Mouse (Mus musculus) ovary, postnatal 36 days (tissue): ENCODE measurements around the gene Hvcn1.
"Not testable (repeated sequence)": the region's sequence is repeated elsewhere in the genome, so short reads cannot be mapped to it uniquely, and the experiment has no call there.

Experiments used
- DNase-seq: peaks from one replicate; pipeline ENCODE4 v3.0.0; 2022; ENCODE audit warnings: low spot score, mixed read lengths

Hvcn1 gene

GRCm38 (mm10) chr5:122206475-122206874, at the start of gene Hvcn1:
Hvcn1 (plus strand) TSS chr5:122206804.
- no peak for DNase-seq

- peak; percentile 92 for DNase-seq
Observed at GRCm38 (mm10) chr5:122157827-122158381, 48.7 kb upstream of the Hvcn1 start, which contains the start of gene Ppp1cc. Ppp1cc (plus strand) TSS chr5:122158278.

GRCm38 (mm10) chr5:122158557-122159515, 47.8 kb upstream of the Hvcn1 start:
- DNase-seq: peak; percentile 42

- DNase-seq: no peak
Observed at GRCm38 (mm10) chr5:122163194-122163593, 43.4 kb upstream of the Hvcn1 start.

DNA sequence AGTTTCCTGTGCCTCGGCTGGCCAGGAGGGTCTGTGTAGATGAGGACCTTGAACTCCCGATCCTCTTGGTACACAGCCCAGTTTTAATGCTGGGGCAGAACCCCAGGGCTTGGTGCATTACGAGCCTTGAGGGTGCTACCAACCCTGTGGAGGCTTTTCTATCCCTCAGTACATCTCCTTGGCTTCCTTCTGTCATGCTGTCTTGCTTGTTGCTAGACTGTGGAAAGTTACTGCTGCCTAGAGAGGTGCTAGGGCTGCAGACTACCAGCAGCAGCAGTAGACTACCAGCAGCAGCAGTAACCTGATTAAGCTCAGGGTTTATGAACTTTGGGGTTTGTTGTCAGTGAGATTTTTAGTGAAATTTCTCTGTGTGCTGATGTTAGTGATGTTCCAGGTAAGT, 42.6 kb upstream of the Hvcn1 start:
- DNase-seq: no peak

DNA sequence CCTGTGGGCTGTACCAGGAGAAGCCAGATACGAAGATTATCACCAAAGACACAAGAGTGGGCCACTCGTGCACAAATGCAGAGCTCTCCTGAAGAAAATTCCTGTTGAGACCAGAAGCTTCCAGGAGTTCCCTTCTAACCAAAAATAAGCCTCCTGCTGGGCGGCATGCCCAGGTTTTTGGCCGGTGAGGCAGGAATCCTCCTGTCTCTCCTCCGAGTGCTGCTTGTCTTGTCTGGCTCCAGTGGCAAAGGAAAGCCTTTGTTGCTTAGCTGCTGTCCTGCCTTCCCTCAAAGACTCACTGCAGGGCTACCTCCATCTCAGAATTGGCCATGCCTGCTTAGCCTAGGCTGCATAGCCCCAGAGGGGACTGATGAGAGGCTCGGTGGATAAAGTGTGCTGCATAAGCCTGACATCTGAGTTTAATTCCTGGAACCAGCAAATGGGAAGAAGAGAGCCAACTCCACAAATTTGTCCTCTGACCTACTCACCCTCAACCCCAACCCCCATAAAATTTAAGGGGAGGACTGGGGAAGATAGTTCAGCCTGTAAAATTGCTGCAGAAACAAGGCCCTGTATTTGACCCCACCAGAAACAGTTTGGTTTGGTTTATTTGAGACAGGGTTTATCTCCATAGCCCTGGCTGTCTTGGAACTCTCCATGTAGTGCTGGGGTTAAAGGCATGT, 41.2 kb upstream of the Hvcn1 start:
- DNase-seq: peak; percentile 36

DNA sequence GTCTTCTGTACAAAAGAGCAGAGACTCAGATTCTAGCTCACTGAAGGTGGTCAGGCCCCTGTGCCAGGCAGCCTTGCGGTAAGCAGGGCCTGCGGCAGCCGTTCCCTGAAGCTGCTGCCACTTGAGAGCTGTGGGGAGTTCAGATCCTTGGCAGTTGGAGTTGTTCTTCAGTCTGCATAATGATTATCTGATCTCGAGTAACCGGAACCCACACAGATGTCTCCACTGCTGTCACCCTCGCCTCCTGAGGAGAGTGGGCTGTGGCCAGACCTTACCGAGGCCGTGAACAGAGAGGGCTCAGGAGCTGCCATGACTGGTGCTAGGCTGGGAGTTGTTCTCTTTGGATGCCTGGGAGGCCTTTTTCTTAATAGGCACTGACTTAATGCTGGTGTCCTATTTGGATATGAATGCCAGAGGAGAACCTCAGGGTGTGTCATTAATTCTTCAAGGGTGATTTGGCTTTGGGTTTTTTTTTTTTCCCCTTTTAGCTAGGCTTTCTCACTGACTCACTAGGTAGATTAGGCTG, 39.9 kb upstream of the Hvcn1 start:
- DNase-seq: no peak

DNA sequence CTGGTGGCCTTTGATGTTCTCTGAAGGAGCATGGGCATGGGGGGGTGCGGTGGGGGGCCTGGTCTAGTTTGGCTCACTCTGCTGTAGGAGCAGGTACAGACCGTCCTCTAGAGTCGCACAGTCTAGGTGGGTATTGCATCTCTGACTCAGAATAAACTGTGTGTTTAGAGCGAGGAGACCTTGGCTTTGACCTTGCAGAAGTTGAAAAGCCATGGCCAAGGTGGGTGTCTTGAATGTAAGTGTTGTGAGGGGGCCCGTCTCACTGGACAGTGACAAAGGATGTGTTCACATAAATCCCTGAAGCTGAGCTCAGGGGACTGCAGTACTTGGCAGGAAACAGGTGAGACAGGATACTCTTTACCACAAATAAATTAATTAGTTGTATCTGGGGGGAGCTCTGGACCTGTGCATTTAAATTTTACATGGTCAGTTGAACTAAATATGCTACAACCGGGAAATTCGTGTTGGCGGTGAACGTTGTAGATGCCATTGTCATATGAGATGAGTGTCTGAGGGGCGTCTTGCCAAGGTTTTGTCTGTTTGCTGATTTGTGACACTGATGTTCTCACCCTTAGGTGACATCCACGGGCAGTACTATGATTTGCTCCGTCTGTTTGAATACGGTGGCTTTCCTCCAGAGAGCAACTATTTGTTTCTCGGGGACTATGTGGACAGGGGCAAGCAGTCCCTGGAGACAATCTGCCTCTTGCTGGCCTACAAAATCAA, 38.1 kb upstream of the Hvcn1 start:
- DNase-seq: no peak

DNA sequence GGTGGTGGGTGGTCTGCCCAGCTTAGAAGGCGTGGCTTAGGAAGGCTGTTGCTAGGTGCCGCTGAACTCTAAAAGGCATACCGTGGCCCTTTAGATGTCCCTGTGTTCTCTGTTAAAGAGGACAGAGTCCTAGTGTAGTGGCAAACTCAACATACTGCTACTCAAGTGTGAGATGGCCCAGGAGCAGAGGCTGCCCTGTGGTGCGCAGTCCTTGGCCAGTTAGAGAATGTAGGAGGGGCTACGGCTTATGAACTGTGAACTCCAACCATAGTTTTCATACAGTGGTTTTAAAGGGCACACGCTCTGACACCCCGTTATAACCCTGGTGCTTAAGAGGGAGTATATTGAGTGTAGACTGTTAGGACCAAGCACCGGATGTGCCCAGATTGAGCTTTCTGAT, 35.5 kb upstream of the Hvcn1 start:
- no peak for DNase-seq

- DNase-seq: no peak
Observed at GRCm38 (mm10) chr5:122175402-122175801, 31.2 kb upstream of the Hvcn1 start.

DNA sequence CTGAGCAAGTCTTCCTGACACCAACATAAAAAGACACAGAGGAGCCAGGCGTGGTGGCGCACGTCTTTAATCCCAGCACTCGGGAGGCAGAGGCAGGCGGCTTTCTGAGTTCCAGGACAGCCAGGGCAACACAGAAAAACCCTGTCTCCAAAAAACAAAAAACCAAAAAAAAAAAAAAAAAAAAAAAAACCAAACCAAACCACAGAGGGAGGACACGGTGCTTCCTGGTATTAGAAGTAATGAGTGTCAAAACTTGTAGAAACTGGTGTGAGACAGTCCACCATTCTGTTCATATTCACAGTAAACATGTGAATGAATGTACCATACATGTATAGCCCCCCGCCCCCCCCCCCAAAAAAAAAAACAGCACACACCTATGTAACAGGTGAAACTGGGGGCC, 30.6 kb upstream of the Hvcn1 start:
- no peak for DNase-seq

DNA sequence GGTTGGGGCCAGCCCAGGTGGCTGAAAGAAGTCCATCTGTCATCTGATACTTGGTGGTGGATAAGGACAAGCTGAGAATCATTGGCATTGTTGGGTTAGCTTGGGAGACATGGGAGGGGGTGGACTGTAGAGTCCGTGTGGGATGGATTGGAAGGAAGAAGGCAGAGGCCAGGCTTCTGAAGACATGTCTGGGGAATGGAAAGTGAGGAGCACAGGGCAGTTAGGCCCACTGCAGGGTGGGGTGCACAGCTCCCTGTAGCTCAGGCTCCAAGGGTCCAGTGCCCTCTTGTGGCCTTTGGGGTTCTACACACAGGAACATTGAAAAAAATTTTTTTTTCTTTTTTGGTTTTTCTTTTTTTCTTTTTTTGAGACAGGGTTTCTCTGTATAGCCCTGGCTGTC, 30.2 kb upstream of the Hvcn1 start:
- peak; percentile 39 for DNase-seq

GRCm38 (mm10) chr5:122179665-122180064, 26.9 kb upstream of the Hvcn1 start:
- no peak for DNase-seq

DNA sequence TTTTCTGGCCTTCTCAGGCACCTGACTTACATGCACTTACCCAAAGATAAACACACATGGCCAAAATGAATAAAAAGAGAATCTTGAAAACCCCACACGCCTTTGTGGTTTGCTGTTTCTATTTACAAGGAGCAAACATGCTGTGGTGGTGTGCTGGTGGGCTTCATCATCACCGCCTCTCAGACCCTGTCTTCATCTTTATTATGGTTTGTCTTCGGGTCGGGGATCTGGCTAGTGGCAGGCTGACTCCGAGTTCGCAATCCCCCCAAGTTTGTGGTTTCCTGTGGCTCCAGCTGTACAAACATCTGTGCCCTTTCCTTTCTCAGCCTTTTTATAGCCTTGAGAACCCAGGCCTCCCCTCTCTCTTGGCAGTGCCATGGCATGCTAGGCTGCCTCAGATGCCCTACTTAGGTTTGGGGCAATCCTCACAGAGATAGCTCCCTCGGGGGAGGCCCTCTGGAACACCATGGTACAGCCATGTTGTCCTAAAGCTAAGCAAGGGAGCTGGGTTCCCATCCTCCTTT, 22.3 kb upstream of the Hvcn1 start:
- DNase-seq: no peak

DNA sequence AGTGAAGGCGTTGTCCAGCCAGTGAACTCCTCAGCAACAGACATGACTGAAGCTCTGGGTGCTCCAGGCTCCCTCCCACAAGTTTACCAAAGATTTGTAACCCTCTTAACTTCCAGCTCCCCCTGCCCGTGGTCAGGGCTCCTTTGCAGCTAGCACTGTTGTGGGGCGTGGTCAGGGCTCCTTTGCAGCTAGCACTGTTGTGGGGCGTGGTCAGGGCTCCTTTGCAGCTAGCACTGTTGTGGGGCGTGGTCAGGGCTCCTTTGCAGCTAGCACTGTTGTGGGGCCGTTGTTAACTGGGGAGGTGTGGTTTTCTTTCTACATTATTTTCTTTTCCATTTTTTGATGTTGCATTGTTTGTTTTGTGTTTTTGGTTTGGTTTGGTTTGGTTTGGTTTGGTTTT, 21.7 kb upstream of the Hvcn1 start:
- not testable (repeated sequence) for DNase-seq

DNA sequence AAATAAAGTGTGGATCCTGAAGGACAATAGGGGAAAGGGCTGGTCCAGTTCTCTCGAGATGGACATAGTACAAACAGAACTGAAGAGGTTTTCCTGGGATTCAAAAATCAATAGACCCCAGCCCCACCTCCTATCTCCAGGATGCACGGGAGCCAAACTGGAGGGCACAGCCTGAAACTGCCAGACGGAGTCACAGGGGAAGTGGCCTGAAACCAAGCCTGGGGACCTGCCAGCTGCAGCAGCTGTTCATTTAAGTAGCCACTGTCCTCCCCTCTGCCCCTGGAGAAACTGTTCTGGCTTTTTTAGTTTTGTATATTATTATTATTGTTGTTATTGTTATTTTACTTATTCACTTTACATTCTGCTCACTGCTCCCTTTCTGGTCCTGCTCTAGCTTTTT, 17.5 kb upstream of the Hvcn1 start:
- no peak for DNase-seq

- no peak for DNase-seq
Observed at GRCm38 (mm10) chr5:122190465-122190864, 16.1 kb upstream of the Hvcn1 start.

- no peak for DNase-seq
Observed at GRCm38 (mm10) chr5:122191269-122192063, 15.1 kb upstream of the Hvcn1 start.

DNA sequence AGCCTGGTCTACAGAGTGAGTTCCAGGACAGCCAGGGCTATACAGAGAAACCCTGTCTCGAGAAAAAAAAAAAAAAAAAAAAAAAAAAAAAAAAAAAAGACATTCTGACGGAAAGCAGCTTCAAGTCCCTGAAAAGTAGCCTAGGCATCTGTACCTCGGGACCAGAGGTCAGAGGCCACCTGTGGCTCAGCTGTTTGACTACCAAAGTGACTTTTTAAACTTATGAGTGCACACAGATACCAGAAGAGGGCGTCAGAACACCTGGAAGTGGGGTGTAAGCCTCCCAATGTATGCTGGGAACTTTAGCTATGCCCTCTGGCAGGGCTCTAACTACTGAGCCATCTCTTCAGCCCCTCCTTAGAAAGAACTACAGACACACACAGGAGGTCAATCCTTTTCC, 14.3 kb upstream of the Hvcn1 start:
- DNase-seq: no peak

DNA sequence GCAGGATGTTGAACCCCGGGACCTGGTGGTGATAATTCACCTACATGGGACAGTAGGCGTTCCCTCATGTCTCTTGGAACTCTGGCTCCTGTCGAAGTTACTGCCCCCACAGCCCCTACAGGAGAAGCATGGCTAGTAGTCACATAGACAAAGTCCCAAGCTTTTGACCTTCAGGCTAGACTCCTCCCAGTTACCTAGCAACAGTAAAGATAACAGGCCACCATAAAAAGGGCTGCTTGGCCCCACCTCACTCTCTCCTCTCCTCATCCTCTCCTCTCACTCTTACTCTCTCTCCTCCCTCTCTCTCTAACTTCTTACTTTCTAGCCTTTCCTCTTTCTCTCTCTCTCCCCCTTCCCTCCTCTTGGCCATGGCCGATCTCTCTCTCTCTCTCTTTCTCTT, 5.7 kb upstream of the Hvcn1 start:
- DNase-seq: no peak

DNA sequence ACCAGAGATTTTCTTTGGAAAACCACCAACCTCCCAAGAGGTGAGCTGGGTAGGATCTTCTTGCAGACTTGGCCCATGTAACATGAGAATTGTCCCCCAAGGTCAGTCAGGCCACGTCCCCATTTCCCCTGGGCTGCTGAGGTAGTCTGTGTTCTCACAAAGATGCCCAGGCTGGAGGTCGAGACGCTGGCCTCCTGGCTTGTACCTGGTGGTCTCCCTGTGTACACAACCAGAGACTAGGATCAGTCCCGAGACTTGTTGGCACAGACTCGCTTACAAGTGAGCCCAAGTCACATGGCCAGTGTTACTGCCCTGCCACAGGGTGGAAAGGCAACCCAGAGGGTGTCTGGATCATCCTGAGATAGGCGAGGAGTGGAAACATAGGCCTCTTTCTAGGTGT, 4.7 kb upstream of the Hvcn1 start:
- no peak for DNase-seq
